Mouse (Mus musculus): ENCODE data around the gene Nufip2. TPM values are rescaled to one million over a fixed set of nuclear protein-coding genes. Genes with fewer than 3 reads are reported as not detected.

Nufip2 gene
- total and polyA plus RNA-seq, 2 experiments from 2014 or later: 3.0 to 52.0 TPM

DNA sequence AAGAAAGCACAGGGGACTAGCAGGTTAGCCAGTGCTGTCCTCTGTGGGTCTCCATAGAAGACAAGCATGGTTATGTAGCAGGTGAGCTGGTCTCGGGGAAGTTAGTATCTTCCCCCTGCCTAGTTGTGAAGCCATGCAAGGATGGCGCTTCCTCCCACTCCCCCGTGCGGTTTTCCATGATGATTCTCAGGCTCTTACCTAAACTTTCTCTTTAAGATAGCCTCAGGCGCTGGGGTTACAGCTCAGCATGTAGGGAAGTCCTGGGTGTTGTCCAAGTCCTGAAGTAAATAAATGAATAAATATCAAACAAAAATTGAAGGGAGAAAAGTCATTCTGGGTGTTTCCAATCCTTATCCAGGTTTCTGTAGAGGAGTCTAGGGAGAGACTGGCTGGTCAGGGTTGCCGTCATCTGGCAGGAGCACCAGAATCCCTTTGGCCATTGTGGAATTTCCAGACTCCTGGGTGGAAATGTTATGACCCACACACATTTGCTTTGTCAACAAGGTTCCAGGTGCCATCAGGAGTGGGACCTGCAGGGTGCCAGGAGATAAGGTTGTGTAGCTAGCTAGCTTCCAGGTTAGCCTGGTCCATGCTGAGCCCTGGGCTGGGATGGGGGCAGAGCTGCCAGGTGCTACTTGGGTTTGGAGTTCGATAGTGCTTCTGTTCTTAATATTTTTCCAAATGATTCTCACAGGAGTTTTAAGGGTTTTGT, 96.3 kb downstream of the Nufip2 start:
- Histone ChIP-seq H3K27me3 (ENCODE audit: insufficient read depth, low read length) (no peaks in the 10 kb centered on the region), H3K9ac (no peak overlapping the region), H3K4me2 (ENCODE audit: low read depth) (no peak overlapping the region), H3K36me3 (ENCODE audit: insufficient read depth) (peaks cover 14% of the 10 kb centered on the region), H3K27ac (ENCODE audit: low read depth, low read length) (no peak overlapping the region), H3K9me3 (ENCODE audit: low read length) (no peaks in the 10 kb centered on the region), H3K4me1 (ENCODE audit: insufficient read depth) (0 out of 2 replicates have a peak, but pooled peaks cover 15% of the 10 kb centered on the region), H3K4me3 (ENCODE audit: low read depth, low read length) (no peak overlapping the region)
- no peak for ATAC-seq
- TF ChIP-seq CTCF (IDR thresholded peaks at IDR 0.05; ENCODE audit: low read depth): no peak
- WGBS: 85% methylated on average over 7 of the region's 7 CpGs
- no peak for DNase-seq

DNA sequence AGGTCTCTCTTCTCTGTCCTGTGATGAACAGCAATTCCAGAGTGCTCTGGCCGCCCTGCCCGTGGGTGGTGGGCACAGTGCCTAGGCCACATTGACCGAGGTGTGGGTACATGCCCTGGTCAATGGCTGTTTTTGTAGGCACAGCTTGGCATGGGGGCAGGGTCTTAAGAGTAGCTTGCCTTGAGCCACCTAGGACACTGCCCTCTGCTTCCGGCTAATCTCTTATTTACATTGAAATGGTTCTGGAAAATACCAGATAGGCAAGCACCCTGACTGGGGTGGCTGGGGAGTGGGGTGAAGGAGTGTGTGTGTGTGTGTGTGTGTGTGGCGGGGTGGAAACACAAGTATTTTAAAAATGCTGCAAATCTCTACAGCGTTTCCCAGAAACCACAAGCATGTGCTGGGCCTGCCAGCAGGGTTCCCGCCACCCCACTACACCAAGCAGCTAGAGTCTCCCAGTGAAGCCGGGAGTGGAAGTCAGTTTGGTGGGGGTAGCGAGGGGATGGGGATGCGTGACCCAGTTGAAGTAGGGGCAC, 97.3 kb downstream of the Nufip2 start:
- no peak overlapping the region; the same call in 1 of the 2 replicates for H3K4me2 ChIP-seq (ENCODE audit: low read depth)
- no peaks in the 10 kb centered on the region for H3K9me3 ChIP-seq (ENCODE audit: low read length)
- H3K9ac ChIP-seq: no peak overlapping the region
- H3K4me3 ChIP-seq (ENCODE audit: low read depth, low read length): no peak overlapping the region
- H3K36me3 ChIP-seq (ENCODE audit: insufficient read depth): peaks cover 5% of the 10 kb centered on the region; the same call in 1 of the 2 replicates
- peak overlapping the region; percentile 54; the same call in 1 of the 2 replicates for H3K27ac ChIP-seq (ENCODE audit: low read depth, low read length)
- H3K4me1 ChIP-seq (ENCODE audit: insufficient read depth): 0 out of 2 replicates have a peak, but pooled peaks cover 15% of the 10 kb centered on the region
- H3K27me3 ChIP-seq (ENCODE audit: insufficient read depth, low read length): no peaks in the 10 kb centered on the region
- ATAC-seq: peak; percentile 27; the same call in 1 of the 2 replicates
- no peak for DNase-seq
- TF ChIP-seq CTCF (IDR thresholded peaks at IDR 0.05; ENCODE audit: low read depth): no peak
- 43% methylated on average over 10 of the region's 10 CpGs for WGBS

DNA sequence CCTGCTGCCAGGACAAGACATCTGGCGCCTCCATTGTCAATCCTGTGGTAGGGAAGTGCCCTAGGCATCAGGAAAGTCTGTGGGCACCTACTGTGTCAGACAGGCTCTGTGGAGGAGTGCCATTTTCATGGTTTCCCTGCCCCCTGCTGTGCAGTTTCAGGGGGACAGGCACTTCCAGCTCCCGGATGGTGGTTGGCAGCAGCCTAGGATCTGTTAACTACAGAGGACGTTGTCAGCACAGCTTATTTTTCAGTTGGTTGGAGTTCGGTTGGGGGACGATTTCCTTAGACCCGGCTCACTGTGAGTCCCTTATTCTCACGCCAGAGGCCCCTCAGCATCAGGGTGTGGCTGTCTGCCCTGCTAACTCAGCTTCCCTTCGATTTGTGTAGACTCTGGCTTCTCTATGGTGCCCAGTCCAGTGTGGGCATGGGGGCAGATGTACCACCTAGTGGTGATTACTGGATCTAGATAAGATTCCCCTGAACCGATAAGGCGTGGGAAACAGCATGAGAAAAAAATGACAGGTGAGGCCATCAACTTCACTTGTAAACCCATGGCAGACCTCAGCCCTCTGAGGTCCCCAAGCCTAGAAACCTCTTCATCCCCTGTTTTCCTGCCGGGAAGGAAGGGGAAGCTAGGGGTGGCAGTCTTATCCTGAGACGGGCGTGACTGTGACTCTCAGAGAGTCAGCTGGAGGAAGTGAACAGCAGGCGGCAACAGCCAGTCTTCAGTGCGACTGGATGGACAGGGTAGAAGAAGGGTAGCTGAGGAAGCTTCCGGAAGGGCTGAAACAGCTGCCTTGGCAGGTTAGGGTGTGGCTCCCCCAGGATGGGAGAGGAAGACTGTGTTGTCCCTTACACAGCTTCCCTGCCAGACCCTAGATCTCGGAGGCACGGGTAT, 98.0 kb downstream of the Nufip2 start:
- peak; percentile 66 for ATAC-seq
- H3K9ac ChIP-seq: no peak overlapping the region

DNA sequence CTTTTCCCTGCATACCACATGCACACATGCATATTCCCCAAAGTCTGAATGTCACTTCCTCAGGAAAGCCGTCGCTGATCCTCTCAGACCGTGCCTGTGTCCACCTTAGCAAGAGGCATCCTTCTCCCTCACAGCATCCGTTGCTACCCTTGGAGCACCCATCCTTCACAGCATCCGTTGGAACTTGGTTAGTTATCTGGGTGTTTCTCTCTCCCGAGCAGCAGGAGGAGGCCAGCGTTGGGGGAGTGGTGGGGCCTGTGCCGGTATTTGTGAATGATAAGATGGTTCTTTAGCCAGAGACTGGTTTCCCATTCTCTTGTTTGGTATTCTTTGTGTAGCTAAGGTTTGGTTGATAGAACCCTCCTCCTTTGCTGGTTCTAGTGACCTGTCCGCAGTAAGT, 98.9 kb downstream of the Nufip2 start:
- DNase-seq (no peak), ATAC-seq (no peak)
- TF ChIP-seq CTCF (IDR thresholded peaks at IDR 0.05; ENCODE audit: low read depth): no peak
- Histone ChIP-seq H3K4me3 (ENCODE audit: low read depth, low read length) (no peak overlapping the region), H3K27ac (ENCODE audit: low read depth, low read length) (no peak overlapping the region), H3K27me3 (ENCODE audit: insufficient read depth, low read length) (no peaks in the 10 kb centered on the region), H3K36me3 (ENCODE audit: insufficient read depth) (0 out of 2 replicates have a peak, but pooled peaks cover 5% of the 10 kb centered on the region), H3K9me3 (ENCODE audit: low read length) (no peaks in the 10 kb centered on the region), H3K9ac (no peak overlapping the region), H3K4me1 (ENCODE audit: insufficient read depth) (0 out of 2 replicates have a peak, but pooled peaks cover 15% of the 10 kb centered on the region), H3K4me2 (ENCODE audit: low read depth) (no peak overlapping the region)
- 82% methylated on average over 9 of the region's 9 CpGs for WGBS

More for the DNA sequence above, 98.0 kb downstream of the Nufip2 start:
- Histone ChIP-seq H3K36me3 (ENCODE audit: insufficient read depth) (0 out of 2 replicates have a peak, but pooled peaks cover 5% of the 10 kb centered on the region), H3K4me2 (ENCODE audit: low read depth) (no peak overlapping the region; the same call in 1 of the 2 replicates), H3K4me3 (ENCODE audit: low read depth, low read length) (no peak overlapping the region), H3K9me3 (ENCODE audit: low read length) (no peaks in the 10 kb centered on the region), H3K27me3 (ENCODE audit: insufficient read depth, low read length) (no peaks in the 10 kb centered on the region), H3K27ac (ENCODE audit: low read depth, low read length) (peak overlapping the region; percentile 54; the same call in 1 of the 2 replicates), H3K4me1 (ENCODE audit: insufficient read depth) (0 out of 2 replicates have a peak, but pooled peaks cover 15% of the 10 kb centered on the region)
- DNase-seq: peak; percentile 47
- TF ChIP-seq CTCF (IDR thresholded peaks at IDR 0.05; ENCODE audit: low read depth): peak; percentile 19
- WGBS: 47% methylated on average over 18 of the region's 18 CpGs

DNA sequence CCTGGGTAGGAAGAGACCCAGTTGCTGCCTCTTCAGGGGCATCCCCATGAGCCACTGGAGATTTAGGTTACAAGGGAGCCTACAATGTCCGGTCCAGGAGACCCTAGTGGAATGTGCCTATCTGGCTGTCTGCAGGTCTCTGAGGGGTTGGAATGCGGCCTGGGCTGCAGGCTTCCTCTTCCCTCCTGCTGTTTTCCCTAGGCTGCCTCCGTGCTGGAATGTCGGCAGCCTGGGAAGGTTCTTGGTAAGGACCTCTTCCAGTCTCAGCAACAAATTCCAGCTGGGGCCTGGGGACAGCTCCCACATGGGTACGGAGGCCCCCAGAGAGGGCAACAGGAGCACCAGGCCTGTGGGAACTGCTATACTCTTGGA, 99.4 kb downstream of the Nufip2 start:
- Histone ChIP-seq H3K9ac (no peak overlapping the region), H3K4me1 (ENCODE audit: insufficient read depth) (0 out of 2 replicates have a peak, but pooled peaks cover 15% of the 10 kb centered on the region), H3K27ac (ENCODE audit: low read depth, low read length) (no peak overlapping the region), H3K9me3 (ENCODE audit: low read length) (no peaks in the 10 kb centered on the region), H3K36me3 (ENCODE audit: insufficient read depth) (0 out of 2 replicates have a peak, but pooled peaks cover 3% of the 10 kb centered on the region), H3K4me3 (ENCODE audit: low read depth, low read length) (no peak overlapping the region), H3K27me3 (ENCODE audit: insufficient read depth, low read length) (no peaks in the 10 kb centered on the region), H3K4me2 (ENCODE audit: low read depth) (no peak overlapping the region)
- no peak for ATAC-seq
- WGBS: 27% methylated on average over 5 of the region's 5 CpGs
- no peak for DNase-seq
- TF ChIP-seq CTCF (IDR thresholded peaks at IDR 0.05; ENCODE audit: low read depth): no peak

DNA sequence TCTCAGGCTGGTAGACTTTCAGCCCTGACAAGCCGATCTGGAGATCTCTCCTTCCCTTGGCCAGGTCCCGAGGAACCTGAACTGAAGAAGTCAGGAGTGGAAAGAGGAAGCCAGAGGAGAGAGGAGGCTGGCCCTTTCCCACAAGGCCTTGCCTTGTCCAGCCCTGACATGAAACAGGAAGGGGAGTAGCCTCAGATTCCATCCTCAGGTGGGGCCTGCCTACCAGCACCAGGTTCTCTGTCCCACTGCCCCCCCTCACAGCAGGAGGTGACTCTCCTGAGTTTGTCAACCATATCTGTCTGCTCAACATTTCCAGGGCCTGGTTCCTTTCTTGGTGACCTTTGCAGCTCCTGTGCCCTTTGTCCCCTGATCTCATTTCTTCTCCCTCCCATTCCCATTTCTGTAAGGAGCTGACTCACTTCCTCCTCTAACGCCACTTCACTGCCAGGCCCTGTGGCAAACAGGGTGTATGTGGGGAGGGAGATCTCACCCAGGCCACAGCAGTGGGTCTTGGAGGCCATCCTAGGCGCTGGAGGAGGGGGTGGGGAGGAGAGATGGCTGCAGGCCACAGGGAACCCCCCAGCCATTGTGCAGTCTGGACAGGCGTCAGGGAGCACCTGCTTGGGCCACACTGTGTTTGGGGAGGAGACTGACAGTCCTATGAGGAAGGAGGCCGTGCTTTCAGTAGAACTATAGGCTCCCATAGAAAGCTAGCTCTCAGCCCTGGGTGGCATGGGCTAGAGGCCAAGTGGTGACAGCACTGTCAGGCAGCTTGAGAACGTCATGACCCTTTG, 100.0 kb downstream of the Nufip2 start:
- no peak for DNase-seq
- Histone ChIP-seq H3K27me3 (ENCODE audit: insufficient read depth, low read length) (no peaks in the 10 kb centered on the region), H3K4me1 (ENCODE audit: insufficient read depth) (0 out of 2 replicates have a peak, but pooled peaks cover 15% of the 10 kb centered on the region), H3K36me3 (ENCODE audit: insufficient read depth) (no peaks in the 10 kb centered on the region), H3K9me3 (ENCODE audit: low read length) (no peaks in the 10 kb centered on the region), H3K4me2 (ENCODE audit: low read depth) (no peak overlapping the region), H3K27ac (ENCODE audit: low read depth, low read length) (peak overlapping the region; percentile 24; the same call in 1 of the 2 replicates), H3K4me3 (ENCODE audit: low read depth, low read length) (no peak overlapping the region), H3K9ac (no peak overlapping the region)
- TF ChIP-seq CTCF (IDR thresholded peaks at IDR 0.05; ENCODE audit: low read depth): no peak
- peak; percentile 57 for ATAC-seq
- WGBS: 41% methylated on average over 7 of the region's 7 CpGs
